Mouse (Mus musculus): ENCODE measurements at regions not wholly inside any gene's neighbourhood (a gene's known extent, or its start where the extent isn't known, plus 50 kb on each side); places are given as distances from the start of the nearest gene placed in this dataset.

GRCm38 (mm10) chr2:117811506-117811905 is 300.2 kb upstream of the Thbs1 start:
- TF ChIP-seq POLR2A (IDR thresholded peaks at IDR 0.05; ENCODE audit: low read depth, low read length) = no peak
- TF ChIP-seq CTCF (IDR thresholded peaks at IDR 0.05; ENCODE audit: extremely low read depth, insufficient read length, insufficient replicate concordance, low read depth, low read length) = no peak

Measured in small intestine, adult 2 months (tissue).